Mouse (Mus musculus) C2C12 (cell line): ENCODE results near the gene Bpnt1.

ENCODE experiments used
- CEBPB ChIP-seq: IDR thresholded peaks from one replicate; pipeline ENCODE4 v1.6.1; 2011; ENCODE audit warnings: low read depth, mild to moderate bottlenecking, control low read depth, moderate library complexity
- CTCF ChIP-seq: IDR thresholded peaks from one replicate; pipeline ENCODE4 v1.5.1; 2011; ENCODE audit not compliant: control insufficient read depth, insufficient read depth, insufficient read length
- FOSL1 ChIP-seq: IDR thresholded peaks from one replicate; pipeline ENCODE4 v1.8.0; 2011; ENCODE audit warnings: mild to moderate bottlenecking, low read length; ENCODE audit not compliant: poor library complexity, insufficient read depth, severe bottlenecking
- MAX ChIP-seq: IDR thresholded peaks from one replicate; pipeline ENCODE4 v1.6.1; 2011; ENCODE audit warnings: mild to moderate bottlenecking, control low read depth
- MYOD1 ChIP-seq: IDR thresholded peaks from one replicate; pipeline ENCODE4 v1.6.1; 2011; ENCODE audit warnings: low read depth; ENCODE audit not compliant: control insufficient read depth, insufficient read length
- MYOG ChIP-seq: IDR thresholded peaks from one replicate; pipeline ENCODE4 v1.6.1; 2011; ENCODE audit not compliant: control insufficient read depth, insufficient read length; ENCODE audit errors: extremely low read depth
- USF1 ChIP-seq: IDR thresholded peaks from one replicate; pipeline ENCODE4 v1.6.1; 2011; ENCODE audit warnings: low read depth, mild to moderate bottlenecking, control low read depth, moderate library complexity

GRCm38 (mm10) chr1:185377429-185377828 lies 45.5 kb downstream of the Bpnt1 start:
- TF ChIP-seq CTCF (no peak), MAX (no peak), USF1 (no peak), CEBPB (no peak), MYOG (no peak), MYOD1 (no peak), FOSL1 (no peak)
